Mouse (Mus musculus): ENCODE data around the gene Efcab10. TPM values are rescaled to one million over a fixed set of nuclear protein-coding genes. Genes with fewer than 3 reads are reported as not detected.

The Efcab10 gene
- polyA plus RNA-seq, 2 experiments from 2014 or later = not detected

GRCm38 (mm10) chr12:33427726-33428125 is 33.1 kb downstream of the Efcab10 start:
- ATAC-seq = no peak

GRCm38 (mm10) chr12:33429387-33430160 is 34.9 kb downstream of the Efcab10 start, which contains the start of gene Twistnb:
Gene Twistnb, plus strand, starts transcription at chr12:33429635.
- ATAC-seq = peak; percentile 85

- ATAC-seq = peak; percentile 66
These were observed 39.2 kb downstream of the Efcab10 start for GRCm38 (mm10) chr12:33433812-33434211.

- no peak for ATAC-seq
These were observed 40.1 kb downstream of the Efcab10 start for GRCm38 (mm10) chr12:33434758-33435157.

Other genes with a start within 250 kb of the Efcab10 start
- gene Atxn7l1, start 247.2 kb upstream of the Efcab10 start, polyA plus RNA-seq (2017; shearing (Covaris generic)) = 10 to 100 TPM; 75.6 to 87.7 TPM
- 10 to 100 TPM; 20.9 to 40.3 TPM for gene Twistnb, start 34.8 kb downstream of the Efcab10 start, polyA plus RNA-seq (2017; shearing (Covaris generic))

Data from CD4-positive, CD25-positive, alpha-beta regulatory T cell, adult 4 months (primary cell).